Mouse (Mus musculus): ENCODE data around the gene Pex16.

The Pex16 gene

DNA sequence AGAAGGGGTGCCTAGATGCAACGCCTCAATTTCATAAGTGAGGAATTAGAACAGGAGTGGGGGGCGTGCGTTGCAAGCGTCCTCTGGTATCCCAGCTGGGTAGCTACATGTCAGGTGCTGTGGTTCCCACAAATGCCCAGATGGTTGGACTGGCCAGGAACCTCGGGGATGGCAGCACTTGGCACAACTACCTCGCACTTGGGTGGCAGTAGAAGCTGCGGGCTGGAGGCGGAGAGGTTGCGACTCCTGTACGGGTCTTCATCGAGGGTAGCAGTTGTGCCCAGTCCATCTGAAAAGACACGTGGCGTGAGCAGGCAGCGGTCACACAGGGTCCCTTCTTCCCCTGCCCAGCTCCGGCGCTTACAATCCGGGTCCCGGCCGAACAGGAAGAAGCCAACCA is 4.1 kb upstream of the Pex16 start:
- DNase-seq (ENCODE audit: low spot score in 2 of 2) = no peak

DNA sequence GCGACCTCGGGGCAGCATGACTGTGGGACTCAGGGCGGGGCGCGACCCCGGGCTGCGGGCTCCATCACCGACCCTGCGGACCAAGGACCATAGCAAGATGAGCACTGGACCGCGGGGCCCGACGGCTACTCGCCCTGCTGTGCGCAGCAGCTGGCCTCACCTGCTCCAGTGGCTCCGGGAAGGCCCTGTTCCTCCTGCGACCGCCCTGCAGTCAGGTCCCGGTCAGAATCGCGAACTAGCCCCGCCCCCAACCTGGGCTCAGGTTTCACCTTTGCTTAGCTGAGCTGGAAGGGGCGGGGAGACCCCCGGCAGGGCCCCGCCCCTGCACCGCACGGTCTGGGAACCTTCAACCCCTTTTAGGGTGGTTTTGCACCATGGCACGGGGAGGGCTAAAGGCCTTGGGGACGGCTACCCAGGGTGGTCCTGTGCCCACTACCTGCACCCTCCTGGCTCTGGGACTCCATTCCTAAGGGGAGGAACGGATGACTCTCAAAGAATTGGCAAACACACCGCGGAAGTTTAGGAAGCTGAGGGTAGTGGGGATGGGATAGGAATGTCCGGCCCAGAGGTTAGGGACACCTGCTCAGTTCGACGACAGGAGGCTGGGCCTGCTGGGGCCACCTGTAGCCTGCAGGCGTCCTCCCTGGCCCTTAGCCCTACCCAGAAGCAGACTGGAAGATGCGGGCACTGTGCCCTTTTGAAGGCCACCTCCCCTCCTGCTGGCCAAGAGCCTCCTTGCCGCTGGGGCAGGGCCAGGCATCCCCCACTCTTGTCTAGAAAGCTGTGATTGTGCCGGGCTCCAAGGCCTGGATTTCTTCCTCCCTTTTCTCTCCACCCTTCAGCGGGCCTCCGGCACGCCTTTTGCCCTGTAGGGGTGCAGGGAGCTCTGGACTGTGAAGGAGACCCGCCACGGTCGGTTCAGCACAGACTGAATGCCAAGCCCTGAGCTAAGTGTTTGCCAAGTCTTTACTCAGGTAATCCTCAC is 3.4 kb upstream of the Pex16 start:
- DNase-seq (ENCODE audit: low spot score in 2 of 2) = peak in 1 of 2 experiments; percentile 41

DNA sequence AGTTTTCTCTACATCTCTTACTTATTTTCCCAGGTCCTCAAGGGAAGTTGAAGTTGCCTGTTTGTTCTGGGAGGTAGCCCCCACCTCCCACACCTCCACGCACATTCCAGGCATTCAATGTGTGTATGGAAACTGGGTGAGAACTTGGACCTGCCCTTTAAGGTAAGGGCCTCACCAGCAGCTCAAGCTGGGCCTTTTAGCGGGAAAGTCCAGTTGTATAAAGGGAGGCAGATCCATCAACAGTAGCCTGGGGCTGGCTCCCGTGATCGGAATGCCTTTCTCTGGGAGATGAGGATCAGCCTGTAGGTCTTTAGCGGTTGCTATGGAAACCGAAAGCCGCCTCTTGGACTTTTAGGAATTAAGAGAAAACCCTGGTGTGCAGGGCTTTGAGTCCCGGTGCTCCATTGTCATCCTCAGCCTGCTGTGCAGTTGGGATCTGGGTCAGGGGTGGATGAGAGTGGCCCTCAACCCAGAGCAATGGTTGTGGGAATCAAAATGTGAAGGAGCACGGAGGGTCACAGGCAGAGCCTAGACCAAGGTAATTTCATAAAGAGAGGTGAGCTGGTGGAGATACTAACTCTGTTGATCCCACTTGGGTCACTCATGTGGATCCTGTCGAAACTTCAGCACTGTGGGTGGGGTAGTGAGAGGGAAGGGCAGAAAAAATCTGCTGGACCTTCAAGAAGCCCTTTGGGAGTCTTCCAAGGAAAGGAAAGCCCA is 2.3 kb upstream of the Pex16 start:
- DNase-seq (ENCODE audit: low spot score in 2 of 2) = no peak

DNA sequence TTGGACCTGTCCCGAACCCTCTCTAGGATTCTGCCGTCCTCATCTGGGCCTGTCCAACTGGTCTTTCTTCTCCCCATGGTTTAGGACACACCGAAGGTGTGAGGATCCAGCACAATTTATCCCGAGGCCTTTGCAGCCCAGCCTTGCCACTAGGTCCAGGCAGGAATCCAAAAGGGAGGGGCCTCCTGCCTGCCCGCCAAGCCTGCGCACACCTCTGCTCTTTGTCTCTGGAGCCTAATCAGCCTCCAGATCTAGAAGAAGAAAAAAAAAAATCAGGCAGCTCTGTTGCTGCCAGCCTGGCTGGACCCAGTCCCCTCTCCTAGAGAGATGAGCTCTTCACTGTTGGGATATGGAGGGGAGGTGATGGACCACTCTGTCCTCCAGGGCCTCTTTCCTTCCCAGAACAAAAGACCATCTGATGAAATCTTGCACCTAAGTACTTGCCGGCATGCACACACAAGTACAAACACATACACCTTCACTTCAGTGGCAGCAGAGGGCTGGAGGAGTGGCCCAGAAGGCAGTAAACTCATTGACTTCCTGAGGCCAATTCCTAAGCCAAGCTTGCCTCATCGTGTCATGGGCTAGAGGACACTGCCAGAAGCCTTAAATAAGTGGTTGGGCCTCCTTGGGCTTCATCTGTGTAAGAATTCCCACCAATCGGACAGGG is 1.6 kb upstream of the Pex16 start:
- no peak for DNase-seq (ENCODE audit: low spot score in 2 of 2)

DNA sequence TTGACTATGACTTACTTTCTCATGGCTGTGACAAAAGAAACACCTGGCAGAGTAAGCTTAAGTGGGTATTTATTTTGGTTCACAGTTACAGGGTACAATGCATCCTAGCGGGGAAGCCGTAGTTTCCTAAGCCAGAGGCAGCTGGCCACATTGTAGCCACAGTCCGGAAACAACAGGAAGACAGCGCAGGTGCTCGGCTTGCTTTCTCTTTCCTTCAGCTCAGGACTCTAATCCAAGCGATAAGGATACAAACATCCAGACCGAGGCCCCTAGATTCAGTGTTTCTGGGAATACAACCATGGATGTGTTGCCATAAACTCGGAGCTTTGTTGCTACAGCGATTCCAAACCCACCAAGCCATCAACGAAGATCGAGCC is 1.1 kb upstream of the Pex16 start:
- DNase-seq (ENCODE audit: low spot score in 2 of 2) = no peak

DNA sequence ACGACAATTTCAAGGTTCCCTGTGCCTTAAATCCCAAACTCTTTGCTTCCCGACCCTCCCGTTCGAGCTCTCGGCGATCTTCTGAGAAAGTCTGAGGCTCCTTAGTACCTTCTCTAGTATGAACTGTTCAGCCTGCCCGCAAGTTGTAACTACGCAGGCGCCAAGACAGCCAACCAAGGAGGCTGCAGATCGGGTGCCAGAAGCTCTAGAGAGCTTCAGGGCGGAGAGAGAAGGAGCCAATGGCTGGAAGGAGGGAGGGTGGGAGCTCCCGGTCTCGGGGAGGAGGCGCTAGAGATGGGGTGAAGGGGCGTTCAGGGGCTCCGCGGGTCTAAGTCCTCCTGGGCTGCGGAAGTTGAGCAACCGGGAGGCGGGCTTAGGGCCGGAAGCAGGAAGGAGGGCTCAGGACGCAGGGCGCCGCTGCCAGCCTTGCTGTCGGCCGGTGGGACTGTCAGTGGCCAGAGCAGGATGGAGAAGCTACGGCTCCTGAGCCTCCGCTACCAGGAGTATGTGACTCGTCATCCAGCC is 685 bp downstream of the Pex16 start:
- peak; percentile 81 to 93 for DNase-seq (ENCODE audit: low spot score in 2 of 2)

DNA sequence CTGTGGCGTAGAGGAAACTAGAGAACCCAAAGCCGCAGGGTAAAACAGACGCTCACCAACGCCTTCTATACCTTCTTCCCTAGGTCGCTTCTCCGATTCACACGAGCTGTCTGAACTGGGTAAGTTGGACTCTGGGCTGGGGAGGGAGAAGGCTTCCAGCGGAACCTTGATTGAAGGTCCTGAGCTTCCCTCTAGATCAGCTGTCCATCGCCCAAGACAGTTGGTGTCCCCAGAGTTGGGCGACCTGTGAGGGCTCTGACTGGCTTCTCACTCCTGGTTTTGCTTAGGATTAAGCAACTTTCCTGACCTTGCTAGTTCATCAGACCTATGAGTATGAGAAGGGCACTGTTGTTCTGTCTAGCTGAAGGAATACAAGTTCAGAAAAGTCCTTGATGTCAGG is 1.3 kb downstream of the Pex16 start:
- no peak for DNase-seq (ENCODE audit: low spot score in 2 of 2)

DNA sequence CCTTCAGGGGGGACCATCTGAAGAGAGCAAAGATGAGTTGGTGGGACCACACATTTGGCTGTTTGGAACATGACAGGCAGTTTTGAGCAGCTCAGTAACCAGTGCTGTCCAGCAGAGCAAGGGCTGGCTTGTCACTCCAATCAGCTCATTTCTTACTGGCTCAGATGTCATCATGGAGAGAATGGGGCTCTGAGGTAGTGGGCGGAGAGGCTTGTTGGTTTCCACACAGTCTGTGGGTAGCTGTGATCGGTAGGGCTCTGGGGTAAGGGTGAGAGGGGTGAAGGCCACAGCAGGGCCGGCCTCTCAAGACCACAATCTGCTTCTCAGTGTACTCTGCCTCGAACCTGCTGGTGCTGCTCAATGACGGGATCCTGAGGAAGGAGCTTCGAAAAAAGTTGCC is 1.8 kb downstream of the Pex16 start:
- DNase-seq (ENCODE audit: low spot score in 2 of 2) = no peak

DNA sequence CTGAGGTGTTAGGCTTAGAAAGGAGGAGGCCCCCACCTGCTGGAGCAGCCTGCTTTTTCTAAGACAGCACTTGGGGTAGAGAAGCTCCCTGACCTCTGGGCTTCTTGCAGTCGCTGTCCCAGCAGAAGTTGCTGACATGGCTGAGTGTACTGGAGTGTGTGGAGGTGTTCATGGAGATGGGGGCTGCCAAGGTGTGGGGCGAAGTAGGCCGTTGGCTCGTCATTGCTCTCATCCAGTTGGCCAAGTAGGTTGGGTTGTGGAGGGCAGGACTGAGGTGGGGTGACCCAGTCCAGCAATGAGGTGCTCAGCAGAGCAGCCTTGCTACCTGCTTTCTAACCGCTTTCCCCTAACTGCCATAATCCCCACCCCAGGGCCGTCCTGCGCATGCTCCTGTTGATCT is 2.8 kb downstream of the Pex16 start:
- DNase-seq (ENCODE audit: low spot score in 2 of 2) = no peak

DNA sequence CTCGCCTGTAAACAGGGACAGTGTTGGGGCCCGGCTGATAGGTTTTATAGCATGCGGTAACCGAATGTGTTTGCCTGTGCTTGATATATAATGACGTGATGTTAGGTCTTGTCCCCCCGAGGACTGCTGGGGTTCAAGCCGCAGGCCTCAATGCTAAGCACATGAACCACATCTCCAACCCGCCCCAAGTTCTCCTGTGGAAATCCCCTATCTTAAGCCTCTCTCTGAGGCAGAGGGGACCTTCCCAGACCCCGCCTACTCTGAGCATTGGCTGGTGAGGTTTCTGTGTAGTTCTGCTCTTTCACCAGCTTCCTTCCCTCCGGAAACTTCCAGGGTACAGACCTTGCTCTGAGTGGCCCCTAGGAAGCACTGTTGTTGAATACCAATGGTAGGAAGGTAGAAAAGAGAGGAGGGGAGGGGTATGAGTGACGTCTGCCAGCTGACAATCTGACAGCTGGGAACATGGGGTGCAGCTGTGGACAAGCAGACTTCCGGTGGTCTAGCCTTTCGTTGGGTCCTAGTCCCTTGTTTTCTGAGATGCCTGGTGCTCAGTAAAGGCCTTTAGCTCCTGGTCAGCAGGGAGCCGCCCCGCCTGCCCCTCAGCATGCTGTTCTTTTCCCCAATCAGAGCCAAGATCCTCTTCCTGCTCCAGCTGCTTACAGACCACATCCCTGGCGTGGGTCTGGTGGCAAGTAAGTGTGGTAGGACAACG is 5.5 kb downstream of the Pex16 start:
- DNase-seq (ENCODE audit: low spot score in 2 of 2) = no peak

DNA sequence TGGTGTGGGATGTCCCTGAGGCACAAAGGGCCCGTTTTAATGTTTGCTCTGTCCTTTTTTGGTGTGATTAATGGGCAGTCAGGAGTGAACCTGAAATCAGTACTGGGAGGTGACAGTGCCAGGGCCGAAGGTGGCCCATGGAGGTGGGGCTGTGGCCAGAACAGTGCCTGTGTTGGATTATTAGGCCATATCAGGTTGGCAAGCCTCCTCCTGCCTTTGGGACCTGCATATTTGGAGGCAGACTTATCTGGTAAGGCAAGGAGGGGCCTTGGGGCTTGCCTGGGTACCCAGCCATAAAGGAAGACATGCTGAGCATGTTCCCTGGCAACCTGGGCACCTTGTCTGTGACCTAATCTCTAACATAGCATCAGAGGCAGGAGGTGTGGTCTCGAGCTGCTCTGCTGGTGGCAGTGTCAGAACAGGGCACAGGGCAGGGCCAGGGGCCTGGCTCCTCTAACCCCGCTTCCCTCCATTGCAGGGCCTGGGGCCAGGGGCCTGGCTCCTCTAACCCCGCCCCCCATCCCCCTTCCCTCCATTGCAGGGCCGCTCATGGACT is 6.1 kb downstream of the Pex16 start:
- DNase-seq (ENCODE audit: low spot score in 2 of 2) = no peak

DNA sequence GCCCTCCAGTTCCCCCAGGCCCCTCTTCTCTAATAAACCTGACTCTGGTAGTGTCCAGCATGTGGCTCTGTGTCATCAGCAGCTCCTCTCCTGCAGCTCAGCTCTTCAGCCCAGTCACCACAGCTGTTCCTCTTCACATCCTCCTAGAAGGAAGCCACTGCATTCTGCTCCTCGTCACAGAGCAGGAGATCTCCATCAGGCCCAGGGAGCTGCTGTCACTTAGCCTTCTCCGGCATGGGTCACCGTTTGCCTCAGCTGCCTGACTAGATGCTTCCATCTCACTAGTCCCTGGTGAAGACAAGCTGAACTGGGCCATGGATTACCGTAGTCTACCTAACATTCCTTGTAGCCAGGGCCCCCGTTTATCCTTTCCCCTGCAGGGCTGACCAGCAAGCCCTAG is 6.7 kb downstream of the Pex16 start:
- DNase-seq (ENCODE audit: low spot score in 2 of 2) = no peak

DNA sequence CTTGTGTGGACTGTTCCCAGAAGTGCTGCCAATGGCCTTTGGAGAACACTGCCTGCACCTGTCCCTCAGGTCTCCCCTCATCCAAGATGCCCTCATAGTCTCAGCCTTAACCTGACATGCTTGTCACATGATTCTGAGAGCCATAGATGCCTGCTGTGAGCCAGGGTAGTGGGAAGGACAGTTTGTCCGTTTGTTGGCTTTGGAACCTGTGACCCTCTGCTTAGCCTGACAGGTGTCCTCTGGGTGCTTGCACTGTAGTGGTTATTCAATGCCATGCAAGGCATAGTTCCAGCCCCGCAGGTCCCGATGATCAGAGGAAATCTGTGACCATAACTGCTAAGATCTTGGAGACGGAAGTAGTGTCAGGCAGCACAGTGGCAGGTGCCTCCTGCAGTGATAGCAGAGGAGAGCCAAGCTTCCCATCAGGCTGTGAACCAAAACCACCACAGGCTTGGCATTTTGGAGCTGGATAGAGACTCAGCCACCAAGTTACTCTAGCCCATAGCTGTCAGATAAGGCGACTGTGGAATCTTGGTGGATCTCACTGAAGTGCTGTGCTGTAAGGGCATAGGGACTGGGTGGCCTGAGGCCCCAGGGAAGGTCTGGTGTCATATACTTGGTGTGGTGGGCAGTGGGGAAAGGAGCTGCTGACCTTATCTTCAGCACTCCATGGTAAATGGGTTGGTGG is 7.6 kb downstream of the Pex16 start, which contains the start of gene 1700029I15Rik:
Gene 1700029I15Rik (plus strand): TSS at position 638 of the 688 bp plus-strand sequence.
- no peak for DNase-seq (ENCODE audit: low spot score in 2 of 2)

DNA sequence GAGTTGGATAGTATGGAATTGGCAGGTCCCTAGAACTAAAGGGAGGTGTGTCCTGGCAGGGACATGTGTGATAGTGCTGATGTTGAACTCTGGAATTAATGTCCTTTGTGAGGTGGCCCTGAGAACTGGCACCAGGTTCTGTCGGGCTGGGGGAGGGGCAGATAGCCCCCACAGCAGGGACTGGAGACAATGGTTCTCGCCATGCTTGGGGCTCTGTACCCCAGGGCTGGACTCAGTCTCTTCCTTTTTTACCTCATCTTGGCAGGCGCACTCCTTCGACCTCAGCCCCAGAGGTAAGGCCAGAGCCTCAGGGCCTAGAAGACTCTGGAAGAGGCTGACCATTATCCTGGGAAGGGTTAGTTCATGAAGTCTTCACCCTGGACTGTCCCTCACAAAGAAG is 8.3 kb downstream of the Pex16 start:
- no peak for DNase-seq (ENCODE audit: low spot score in 2 of 2)

DNA sequence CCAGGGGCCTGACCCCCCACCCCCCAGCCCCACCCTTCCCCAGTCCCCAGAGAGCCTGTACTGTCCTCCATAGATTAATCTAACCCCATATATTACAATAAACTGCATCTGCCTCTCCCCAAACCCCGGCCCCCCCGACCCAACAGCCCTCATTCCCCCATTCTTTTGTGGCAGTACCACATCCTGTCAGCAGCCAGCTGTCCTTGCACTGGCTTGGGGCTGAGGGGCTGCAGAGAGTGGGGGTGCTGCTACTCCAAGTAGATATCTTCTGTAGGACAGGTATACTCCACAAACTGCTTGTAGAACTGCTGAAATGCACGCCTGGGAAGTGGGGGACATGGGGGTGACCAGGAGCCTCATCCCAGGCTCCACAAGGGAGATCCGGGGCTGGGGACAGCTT is 9.6 kb downstream of the Pex16 start:
- DNase-seq (ENCODE audit: low spot score in 2 of 2) = no peak

DNA sequence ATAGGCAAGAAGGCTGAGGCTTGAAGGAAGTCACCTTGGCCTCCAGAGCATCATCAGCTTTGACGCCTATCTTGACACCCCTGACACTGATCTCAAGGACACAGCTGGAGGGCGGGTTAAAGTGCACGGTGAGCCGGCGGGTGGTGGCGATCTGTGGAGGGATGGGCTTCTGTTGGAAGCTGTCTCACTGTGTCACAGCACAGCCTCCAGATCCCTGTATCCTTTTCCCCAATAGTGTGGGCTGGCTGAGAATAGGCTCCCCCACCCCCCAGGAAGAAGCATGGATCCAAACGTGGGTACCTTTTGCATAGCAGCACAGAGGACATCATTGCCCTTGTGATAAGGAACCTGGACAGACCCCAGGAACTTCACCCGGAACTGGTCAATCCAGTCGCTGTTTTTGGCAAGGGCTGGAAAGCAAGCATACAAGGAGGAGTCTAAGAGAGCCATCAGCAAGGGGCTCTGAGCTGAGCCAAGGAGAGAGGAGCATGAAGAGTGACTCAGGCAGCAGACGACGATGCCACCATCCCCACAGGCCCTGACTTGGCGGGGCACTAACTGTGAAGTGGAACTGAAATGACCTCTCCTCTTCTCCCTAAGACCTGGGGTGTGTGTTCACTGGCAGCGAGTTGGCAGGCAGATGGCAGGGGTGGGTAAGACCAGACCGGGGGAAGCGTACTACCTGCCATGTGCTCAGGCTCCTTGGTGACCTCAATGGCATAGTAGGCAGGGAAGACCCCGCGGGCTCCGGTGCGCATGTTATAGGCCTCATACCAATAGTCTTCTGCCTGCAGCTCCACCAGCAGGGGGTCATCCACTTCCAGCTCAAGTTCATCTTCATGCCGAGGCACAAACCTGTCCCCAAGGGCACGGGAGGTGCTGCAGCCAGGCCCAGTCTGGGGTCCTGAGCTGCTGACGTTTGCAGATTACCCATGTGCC is 10.9 kb downstream of the Pex16 start:
- DNase-seq (ENCODE audit: low spot score in 2 of 2) = no peak

DNA sequence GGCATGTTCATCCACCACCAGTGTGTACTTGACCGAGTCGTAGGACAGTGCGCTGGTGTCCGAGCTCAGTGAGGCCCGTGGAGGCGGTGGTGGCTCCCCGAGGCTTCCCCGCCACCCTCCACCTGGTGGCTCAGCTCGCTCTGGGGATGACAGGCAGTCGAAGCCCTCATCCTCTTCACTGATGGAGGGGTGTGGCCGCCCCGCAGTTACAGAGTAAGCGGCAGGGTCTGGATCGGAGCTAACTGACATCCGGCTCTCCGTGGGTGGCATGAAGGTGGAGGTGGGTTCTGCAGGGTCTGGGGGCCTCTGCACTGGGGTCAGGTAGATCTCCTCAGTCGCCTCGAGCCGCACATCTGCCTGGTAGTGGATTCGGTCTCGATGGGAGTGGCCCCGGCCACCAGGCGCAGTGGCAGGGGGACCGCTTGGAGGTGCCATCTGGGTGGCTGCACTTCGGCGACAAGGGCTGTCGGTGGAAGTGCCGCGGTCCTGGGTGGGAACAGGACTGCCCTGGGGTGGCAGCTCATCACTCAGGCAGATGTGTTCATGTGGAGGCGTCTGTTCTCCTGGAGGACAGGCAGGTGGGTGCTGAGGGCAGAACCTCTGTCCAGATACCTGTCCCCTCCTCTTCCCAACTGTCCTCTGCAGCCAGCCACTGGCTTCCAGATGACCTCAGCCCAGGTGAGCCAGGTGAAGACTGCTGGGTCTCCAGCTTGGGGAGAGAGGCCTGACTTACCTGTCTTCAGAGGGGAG is 12.5 kb downstream of the Pex16 start:
- DNase-seq (ENCODE audit: low spot score in 2 of 2) = no peak

DNA sequence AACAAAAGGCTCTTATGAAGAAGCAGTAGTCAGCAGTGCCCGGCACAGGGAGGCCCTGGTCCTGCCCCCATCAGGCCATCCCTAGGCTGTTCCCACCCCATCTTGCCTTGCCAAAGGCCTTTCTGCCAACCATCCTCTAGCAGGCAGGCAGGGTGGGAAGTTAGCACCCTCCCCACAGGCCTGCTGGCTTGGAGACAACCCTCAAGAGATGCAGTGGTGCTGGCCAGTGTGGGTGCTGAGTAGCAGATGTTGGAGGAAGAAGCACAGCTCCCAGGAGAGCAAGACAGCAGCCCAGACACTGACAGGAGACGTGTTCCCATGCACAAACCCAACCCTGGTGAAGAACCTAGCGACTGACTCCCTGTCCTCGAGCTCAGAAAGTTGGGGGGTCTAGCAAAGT is 13.2 kb downstream of the Pex16 start:
- no peak for DNase-seq (ENCODE audit: low spot score in 2 of 2)

DNA sequence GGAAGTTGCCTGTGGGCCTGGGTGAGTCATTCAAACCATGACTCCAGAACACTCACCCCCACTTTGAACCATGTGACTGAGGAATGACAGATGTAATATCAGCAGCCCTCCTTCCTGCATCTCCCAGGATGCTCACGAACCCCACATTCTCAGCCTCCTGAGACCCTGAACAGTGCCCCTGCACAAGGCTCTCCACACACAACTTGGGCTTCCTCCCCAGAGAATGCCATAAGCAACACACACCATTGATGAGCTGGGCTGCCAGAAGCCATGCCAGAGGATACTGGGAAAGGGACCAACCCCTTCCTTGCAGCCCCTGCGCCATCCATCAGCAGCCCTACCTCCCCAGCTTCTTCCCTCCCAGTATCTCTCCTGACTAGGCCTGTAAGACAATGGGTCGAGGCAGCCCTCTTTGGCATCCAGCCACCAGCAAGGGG is 13.6 kb downstream of the Pex16 start:
- DNase-seq (ENCODE audit: low spot score in 2 of 2) = no peak
